In genomic region chr5:118036888-118037797, GRCm38 (mm10) we compare ENCODE assay signal across 8 mouse cellular contexts. TPM values are rescaled to one million over a fixed set of nuclear protein-coding genes. Genes with fewer than 3 reads are reported as not detected.
DNase-seq lines count a peak whose midpoint lies in the region; ATAC-seq and TF ChIP-seq lines count a peak whose summit lies in the region.

No protein-coding gene starts in this region.

- DNase-seq in heart, postnatal 10 days = no peak
- peak; percentile 29 to 39 for DNase-seq in spleen, adult 2 months (ENCODE audit: low read depth in 1 of 2, low spot score in 2 of 2)
- no peak for DNase-seq in spleen, postnatal 10 days (ENCODE audit: low spot score in 2 of 2)
- DNase-seq in hindbrain, embryonic 11.5 days (ENCODE audit: low spot score) = no peak
- DNase-seq in urinary bladder, postnatal 10 days (ENCODE audit: low spot score) = no peak
- DNase-seq in adrenal gland, adult 2 months = no peak

- no peak for TF ChIP-seq CTCF in spleen, adult 2 months (IDR thresholded peaks at IDR 0.05; ENCODE audit: extremely low read depth, insufficient read depth, insufficient read length, insufficient replicate concordance)
- TF ChIP-seq CTCF in olfactory bulb, adult 2 months (IDR thresholded peaks at IDR 0.05; ENCODE audit: insufficient read depth, low read depth, low read length) = no peak

- H3K27ac ChIP-seq in heart, embryonic 11.5 days (ENCODE audit: low read depth, low read length) = no peak overlapping the region
- 0 out of 2 replicates have a peak overlapping the region, but pooled peaks have one; percentile 25 for H3K27ac ChIP-seq in spleen, adult 2 months (ENCODE audit: insufficient read depth, low read length)
- H3K27ac ChIP-seq in hindbrain, embryonic 11.5 days (ENCODE audit: low read depth, low read length) = no peak overlapping the region; the same call in 1 of the 2 replicates
- H3K27ac ChIP-seq in olfactory bulb, adult 2 months (ENCODE audit: insufficient read depth, low read depth, low read length) = peak overlapping the region; percentile 33

- H3K27me3 ChIP-seq in heart, embryonic 11.5 days (ENCODE audit: control insufficient read depth, insufficient read depth, low read length) = no peaks in the 10 kb centered on the region
- H3K27me3 ChIP-seq in spleen, adult 2 months (ENCODE audit: control insufficient read depth, insufficient read depth, low read length) = no peaks in the 10 kb centered on the region
- H3K27me3 ChIP-seq in hindbrain, embryonic 11.5 days (ENCODE audit: control insufficient read depth, insufficient read depth, low read length) = no peaks in the 10 kb centered on the region

- no peaks in the 10 kb centered on the region for H3K9me3 ChIP-seq in heart, embryonic 11.5 days (replicated peaks; ENCODE audit: control insufficient read depth, low read length)
- H3K9me3 ChIP-seq in hindbrain, embryonic 11.5 days (ENCODE audit: control insufficient read depth, low read length) = no peaks in the 10 kb centered on the region

- no peak overlapping the region for H3K4me3 ChIP-seq in heart, embryonic 11.5 days (ENCODE audit: low read depth, low read length)
- H3K4me3 ChIP-seq in spleen, adult 2 months (ENCODE audit: extremely low read depth, insufficient read depth, insufficient read length) = no peak overlapping the region
- no peak overlapping the region for H3K4me3 ChIP-seq in hindbrain, embryonic 11.5 days (ENCODE audit: low read depth, low read length)
- H3K4me3 ChIP-seq in olfactory bulb, adult 2 months (ENCODE audit: insufficient read depth, low read depth, low read length) = no peak overlapping the region; the same call in 1 of the 2 replicates

- H3K4me2 ChIP-seq in heart, embryonic 11.5 days = peak overlapping the region; percentile 47
- peak overlapping the region; percentile 20 for H3K4me2 ChIP-seq in hindbrain, embryonic 11.5 days (replicated peaks; ENCODE audit: low read depth, low read length)

- ATAC-seq in heart, embryonic 11.5 days (replicated peaks; ENCODE audit: insufficient number of reproducible peaks, low FRiP score, low TSS enrichment) = 0 out of 2 replicates have a peak, but pooled peaks have one; percentile 35
- ATAC-seq in hindbrain, embryonic 11.5 days (ENCODE audit: low FRiP score) = peak; percentile 40; the same call in 1 of the 2 replicates

- peaks cover 16% of the 10 kb centered on the region for H3K4me1 ChIP-seq in heart, embryonic 11.5 days (ENCODE audit: control insufficient read depth, insufficient read depth, low read length)
- H3K4me1 ChIP-seq in spleen, adult 2 months (ENCODE audit: control insufficient read depth, insufficient read depth, insufficient read length) = peaks cover 4% of the 10 kb centered on the region; the same call in 1 of the 2 replicates
- H3K4me1 ChIP-seq in hindbrain, embryonic 11.5 days (replicated peaks; ENCODE audit: control insufficient read depth, insufficient read depth, low read length) = no peaks in the 10 kb centered on the region
- H3K4me1 ChIP-seq in olfactory bulb, adult 2 months (ENCODE audit: control insufficient read depth, insufficient read depth, low read length) = peaks cover 30% of the 10 kb centered on the region

- no peak for TF ChIP-seq POLR2A in spleen, adult 2 months (IDR thresholded peaks at IDR 0.05; ENCODE audit: low read depth, low read length)
- no peak for TF ChIP-seq POLR2A in olfactory bulb, adult 2 months (IDR thresholded peaks at IDR 0.05; ENCODE audit: insufficient read depth, low read depth, low read length)

- no peak overlapping the region; the same call in 1 of the 2 replicates for H3K9ac ChIP-seq in heart, embryonic 11.5 days (ENCODE audit: low read depth, low read length)
- H3K9ac ChIP-seq in hindbrain, embryonic 11.5 days (ENCODE audit: low read depth, low read length) = no peak overlapping the region

- 38% methylated on average over 25 of the region's 25 CpGs for WGBS in heart, embryonic 11.5 days (ENCODE audit: insufficient replicate concordance)
- 47% methylated on average over 25 of the region's 25 CpGs for WGBS in spleen, adult 2 months
- 41% methylated on average over 25 of the region's 25 CpGs for WGBS in hindbrain, embryonic 11.5 days
- WGBS in olfactory bulb, adult 2 months = 27% methylated on average over 25 of the region's 25 CpGs

- H3K36me3 ChIP-seq in heart, embryonic 11.5 days (ENCODE audit: control insufficient read depth, insufficient read depth, low read length) = no peaks in the 10 kb centered on the region
- no peaks in the 10 kb centered on the region for H3K36me3 ChIP-seq in spleen, adult 2 months (ENCODE audit: control insufficient read depth, insufficient read depth, low read length)
- H3K36me3 ChIP-seq in hindbrain, embryonic 11.5 days (ENCODE audit: control insufficient read depth, insufficient read depth, low read length) = no peaks in the 10 kb centered on the region

- intact Hi-C loops in heart, postnatal 10 days (cut with DNase I) = no loop called here

RNA-seq across cellular contexts. Expression of gene Tesc, which starts 9.6 kb away (rescaled TPM):
- 17.9 and 21.3 TPM in 2 replicates for polyA plus RNA-seq in heart, embryonic 11.5 days (2014; fragmentation: Nextera tagmentation; extraction: Ambion mirVana)
- total RNA-seq in heart, postnatal 10 days (2021) = 100 to 1,000 TPM; 111 to 112 TPM
- polyA plus RNA-seq in spleen, adult 2 months (2012; rRNA removed) = 17.1 and 21.2 TPM in 2 replicates
- polyA plus RNA-seq in hindbrain, embryonic 11.5 days (2014; fragmentation: Nextera tagmentation; extraction: Ambion mirVana) = 0.63 and 1.4 TPM in 2 replicates
- polyA plus RNA-seq in olfactory bulb, adult 2 months (2012; ENCODE audit: insufficient read depth, insufficient read length, low replicate concordance, missing spikeins) = not detected in 2 replicates
- 100 to 1,000 TPM; 109 to 185 TPM for total RNA-seq in adrenal gland, adult 2 months (2021)
- 737 and 1,088 TPM in 2 replicates for polyA plus RNA-seq in adrenal gland, adult 2 months (2012; rRNA removed)

Comparison
In these comparisons a context has a peak if more than half of its experiments do, and no peak if none do; other contexts are left out.
1. DNase-seq: peak in spleen, adult 2 months (2 of 2); none in heart, postnatal 10 days (0 of 2), spleen, postnatal 10 days (0 of 2), hindbrain, embryonic 11.5 days (single experiment), urinary bladder, postnatal 10 days (single experiment) and adrenal gland, adult 2 months (single experiment).
2. H3K27ac ChIP-seq: peak in spleen, adult 2 months (single experiment) and olfactory bulb, adult 2 months (single experiment); none in heart, embryonic 11.5 days (single experiment) and hindbrain, embryonic 11.5 days (single experiment).
3. RNA of gene Tesc, which starts 9.6 kb away (polyA plus RNA-seq): 737 to 1,088 TPM in adrenal gland, adult 2 months; 17.9 to 21.3 TPM in heart, embryonic 11.5 days, 17.1 to 21.2 TPM in spleen, adult 2 months, 0.63 to 1.4 TPM in hindbrain, embryonic 11.5 days and not detected in olfactory bulb, adult 2 months; every median in the first group is over 10 times any median in the second.